Mouse (Mus musculus): ENCODE results near the gene Cep350. TPM values are rescaled to one million over a fixed set of nuclear protein-coding genes. Genes with fewer than 3 reads are reported as not detected.

The Cep350 gene
- polyA plus RNA-seq (2017; shearing (Covaris generic)): 1 to 10 TPM; 9.6 to 9.7 TPM

GRCm38 (mm10) chr1:155973068-155973718 is at the start of gene Cep350:
Cep350 (minus strand) TSS chr1:155973255.
- peak; percentile 86 for ATAC-seq

GRCm38 (mm10) chr1:156020402-156020801 is 47.3 kb upstream of the Cep350 start:
- no peak for ATAC-seq

- ATAC-seq: no peak
Observed at GRCm38 (mm10) chr1:156019800-156020199, 46.7 kb upstream of the Cep350 start.

- peak; percentile 76 for ATAC-seq
Observed at GRCm38 (mm10) chr1:156009003-156009402, 35.9 kb upstream of the Cep350 start.

- no peak for ATAC-seq
Observed at GRCm38 (mm10) chr1:156005906-156006305, 32.9 kb upstream of the Cep350 start.

GRCm38 (mm10) chr1:156003201-156003935 is 30.3 kb upstream of the Cep350 start:
- ATAC-seq: no peak

- no peak for ATAC-seq
Observed at GRCm38 (mm10) chr1:156002366-156002765, 29.3 kb upstream of the Cep350 start.

- no peak for ATAC-seq
Observed at GRCm38 (mm10) chr1:155995612-155996011, 22.6 kb upstream of the Cep350 start.

GRCm38 (mm10) chr1:155994524-155994923 is 21.5 kb upstream of the Cep350 start:
- no peak for ATAC-seq

GRCm38 (mm10) chr1:155990391-155990790 is 17.3 kb upstream of the Cep350 start:
- no peak for ATAC-seq

GRCm38 (mm10) chr1:155989387-155989786 is 16.3 kb upstream of the Cep350 start:
- ATAC-seq: no peak

- no peak for ATAC-seq
Observed at GRCm38 (mm10) chr1:155987625-155988024, 14.6 kb upstream of the Cep350 start.

GRCm38 (mm10) chr1:155974931-155975330 is 1.9 kb upstream of the Cep350 start:
- ATAC-seq: no peak

- ATAC-seq: peak; percentile 25
Observed at GRCm38 (mm10) chr1:155973719-155974379, 794 bp upstream of the Cep350 start.

GRCm38 (mm10) chr1:155972146-155973067 is 648 bp downstream of the Cep350 start:
- ATAC-seq: peak; percentile 8

- no peak for ATAC-seq
Observed at GRCm38 (mm10) chr1:155949170-155949569, 23.9 kb downstream of the Cep350 start.

- ATAC-seq: no peak
Observed at GRCm38 (mm10) chr1:155944361-155944760, 28.7 kb downstream of the Cep350 start.

GRCm38 (mm10) chr1:155937416-155937815 is 35.6 kb downstream of the Cep350 start:
- ATAC-seq: no peak

- no peak for ATAC-seq
Observed at GRCm38 (mm10) chr1:155934702-155935101, 38.4 kb downstream of the Cep350 start.

- no peak for ATAC-seq
Observed at GRCm38 (mm10) chr1:155903561-155903960, 69.5 kb downstream of the Cep350 start.

GRCm38 (mm10) chr1:155901348-155901747 is 71.7 kb downstream of the Cep350 start:
- no peak for ATAC-seq

GRCm38 (mm10) chr1:155894382-155894781 is 78.7 kb downstream of the Cep350 start:
- no peak for ATAC-seq

Data from activated CD4-positive, CD25-positive, alpha-beta regulatory T cell, adult 4 months (primary cell).